Mouse (Mus musculus) hindbrain, embryonic 11.5 days (tissue): ENCODE results near the gene Pde7b. TPM values are rescaled to one million over a fixed set of nuclear protein-coding genes. Genes with fewer than 3 reads are reported as not detected.
"Not testable (repeated sequence)": the region's sequence is repeated elsewhere in the genome, so short reads cannot be mapped to it uniquely, and the experiment has no call there.

Source experiments
- ATAC-seq: fragments of 200-750 bp; cut with Nextera tagmentation; 2 replicates; pipeline ENCODE4 v1.8.0; 2017; ENCODE audit warnings: mild to moderate bottlenecking, moderate TSS enrichment, moderate library complexity; ENCODE audit not compliant: low FRiP score
- DNase-seq: peaks from one replicate; pipeline ENCODE4 v3.0.0-alpha.2; 2015; ENCODE audit warnings: low spot score
- H3K27ac ChIP-seq: fragments of 300-500 bp; sonication (generic); 2 replicates; pipeline ENCODE4 v1.5.1; 2014; ENCODE audit warnings: mild to moderate bottlenecking, low read depth, low read length
- H3K27me3 ChIP-seq: fragments of 300-500 bp; sonication (generic); 2 replicates; pipeline ENCODE4 v1.6.1; 2014; ENCODE audit warnings: mild to moderate bottlenecking, low read length, moderate library complexity, mixed read lengths; ENCODE audit not compliant: control insufficient read depth, insufficient read depth
- H3K36me3 ChIP-seq: fragments of 300-500 bp; sonication (generic); 2 replicates; pipeline ENCODE4 v1.6.1; 2014; ENCODE audit warnings: mild to moderate bottlenecking, low read length, moderate library complexity, mixed read lengths; ENCODE audit not compliant: control insufficient read depth, insufficient read depth
- H3K4me1 ChIP-seq: fragments of 300-500 bp; sonication (generic); replicated peaks from 2 replicates; pipeline ENCODE4 v1.6.1; 2014; ENCODE audit warnings: low read length, mixed read lengths; ENCODE audit not compliant: control insufficient read depth, insufficient read depth
- H3K4me2 ChIP-seq: fragments of 300-500 bp; sonication (generic); replicated peaks from 2 replicates; pipeline ENCODE4 v1.6.1; 2014; ENCODE audit warnings: mild to moderate bottlenecking, low read depth, low read length
- H3K4me3 ChIP-seq: fragments of 300-500 bp; sonication (generic); 2 replicates; pipeline ENCODE4 v1.5.1; 2014; ENCODE audit warnings: low read depth, low read length
- H3K9ac ChIP-seq: fragments of 300-500 bp; sonication (generic); 2 replicates; pipeline ENCODE4 v1.6.1; 2014; ENCODE audit warnings: low read depth, low read length
- H3K9me3 ChIP-seq: fragments of 300-500 bp; sonication (generic); 2 replicates; pipeline ENCODE4 v1.6.1; 2016; ENCODE audit warnings: low read length; ENCODE audit not compliant: control insufficient read depth
- WGBS: fragments of 180-500 bp; shearing (Covaris S2); extraction: QIAGEN DNeasy Blood & Tissue Kit; methylation state at CpG from one replicate; pipeline ENCODE4 v1.1.7; 2014; 5-methylcytosine and 5-hydroxymethylcytosine counted together
- polyA plus RNA-seq: library from polyadenylated mRNA; unstranded; fragments of >200 nt; fragmentation: Nextera tagmentation; extraction: Ambion mirVana; gene quantifications from 2 replicates; pipeline ENCODE4 v1.2.1, GENCODE M21; 2014

Gene Pde7b
- polyA plus RNA-seq, 1 experiment from 2014 or later: 3.4 TPM

DNA sequence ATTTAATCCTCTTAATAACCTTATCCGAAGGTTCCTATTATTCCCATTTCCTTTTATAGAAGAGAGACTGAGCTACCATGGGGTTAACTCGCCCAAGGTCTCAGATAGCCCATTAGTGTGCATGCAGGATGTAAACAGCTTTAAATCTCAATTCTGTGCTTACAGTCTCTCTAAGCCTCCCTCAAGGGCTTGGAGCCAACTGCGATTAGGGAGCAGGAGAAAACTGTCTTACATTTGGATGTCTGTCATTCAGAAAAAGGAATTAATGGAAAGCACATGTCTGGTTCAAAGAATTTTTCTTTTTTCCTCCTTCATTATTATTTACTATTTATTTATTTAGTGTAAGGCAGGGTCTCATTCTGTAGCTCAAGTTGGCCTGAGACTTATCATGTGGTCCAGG is 181.8 kb downstream of the Pde7b start:
- H3K27ac ChIP-seq: no peak overlapping the region
- H3K27me3 ChIP-seq: no peaks in the 10 kb centered on the region
- DNase-seq (no peak), ATAC-seq (no peak)
- no peak overlapping the region for H3K4me3 ChIP-seq
- H3K4me2 ChIP-seq: no peak overlapping the region
- WGBS: 76% methylated on average over 3 of the region's 3 CpGs
- no peaks in the 10 kb centered on the region for H3K4me1 ChIP-seq
- H3K9ac ChIP-seq: no peak overlapping the region
- H3K9me3 ChIP-seq: no peaks in the 10 kb centered on the region
- H3K36me3 ChIP-seq: no peaks in the 10 kb centered on the region

DNA sequence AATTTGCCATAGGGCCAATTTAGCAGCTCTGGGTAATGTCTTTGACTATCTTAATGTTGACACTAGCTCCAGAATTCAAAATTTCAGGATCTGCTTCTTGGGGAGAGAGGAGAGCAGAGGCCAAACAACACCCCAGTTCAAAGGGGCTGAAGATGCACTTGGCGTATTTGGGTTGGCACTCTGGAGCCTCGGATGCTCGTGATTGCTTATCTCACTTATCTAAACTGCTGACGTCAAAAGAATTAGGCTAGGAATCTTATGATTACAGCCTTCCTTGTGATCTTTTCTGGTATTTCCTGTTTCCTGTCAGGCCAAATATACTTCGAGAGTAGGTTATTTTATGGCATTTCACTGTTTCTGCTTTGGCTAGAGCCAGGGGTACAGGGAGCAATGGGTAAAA is 191.1 kb downstream of the Pde7b start:
- Histone ChIP-seq H3K27me3 (no peaks in the 10 kb centered on the region), H3K27ac (no peak overlapping the region), H3K9ac (no peak overlapping the region), H3K4me2 (no peak overlapping the region), H3K9me3 (no peaks in the 10 kb centered on the region), H3K36me3 (no peaks in the 10 kb centered on the region), H3K4me3 (no peak overlapping the region), H3K4me1 (no peaks in the 10 kb centered on the region)
- no peak for DNase-seq
- 74% methylated on average over 5 of the region's 5 CpGs for WGBS
- ATAC-seq: no peak

GRCm38 (mm10) chr10:20531921-20532320 is 193.0 kb downstream of the Pde7b start:
- WGBS: 88% methylated on average over 5 of the region's 5 CpGs
- H3K9ac ChIP-seq: no peak overlapping the region
- H3K4me1 ChIP-seq: no peaks in the 10 kb centered on the region
- no peak for DNase-seq
- H3K4me2 ChIP-seq: no peak overlapping the region
- no peaks in the 10 kb centered on the region for H3K27me3 ChIP-seq
- no peak overlapping the region for H3K4me3 ChIP-seq
- H3K36me3 ChIP-seq: no peaks in the 10 kb centered on the region
- no peak for ATAC-seq
- no peaks in the 10 kb centered on the region for H3K9me3 ChIP-seq
- no peak overlapping the region for H3K27ac ChIP-seq

- Histone ChIP-seq H3K36me3 (no peaks in the 10 kb centered on the region), H3K4me2 (no peak overlapping the region), H3K9me3 (no peaks in the 10 kb centered on the region), H3K4me3 (no peak overlapping the region), H3K27ac (no peak overlapping the region), H3K4me1 (no peaks in the 10 kb centered on the region), H3K27me3 (no peaks in the 10 kb centered on the region), H3K9ac (no peak overlapping the region)
- 67% methylated on average over 20 of the region's 20 CpGs for WGBS
- ATAC-seq (no peak), DNase-seq (no peak)
These were observed 196.1 kb downstream of the Pde7b start for GRCm38 (mm10) chr10:20528544-20529411.

DNA sequence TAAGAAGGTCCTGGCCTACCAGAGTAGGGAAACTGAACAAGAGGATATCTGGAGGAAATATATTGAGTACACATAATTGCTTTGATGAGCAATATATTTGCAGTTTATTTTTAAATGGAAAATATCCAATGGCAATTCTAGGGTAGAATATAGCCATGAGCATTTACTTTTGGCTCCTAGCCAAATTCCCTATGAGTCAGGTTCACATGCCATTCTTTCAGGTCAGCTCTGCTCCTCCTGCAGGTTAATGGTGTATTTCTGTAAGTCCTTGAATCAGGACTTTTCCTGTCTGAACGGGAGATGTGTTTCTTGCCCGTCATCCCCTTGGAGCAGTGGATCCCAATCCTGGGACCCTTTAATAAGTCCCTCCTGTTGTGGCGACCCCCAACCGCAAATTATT is 197.1 kb downstream of the Pde7b start:
- H3K27ac ChIP-seq: no peak overlapping the region
- no peak overlapping the region for H3K4me3 ChIP-seq
- H3K36me3 ChIP-seq: no peaks in the 10 kb centered on the region
- DNase-seq: no peak
- no peak overlapping the region for H3K9ac ChIP-seq
- H3K4me2 ChIP-seq: no peak overlapping the region
- no peaks in the 10 kb centered on the region for H3K27me3 ChIP-seq
- WGBS: 91% methylated on average over 4 of the region's 4 CpGs
- no peak for ATAC-seq
- H3K9me3 ChIP-seq: no peaks in the 10 kb centered on the region
- no peaks in the 10 kb centered on the region for H3K4me1 ChIP-seq

DNA sequence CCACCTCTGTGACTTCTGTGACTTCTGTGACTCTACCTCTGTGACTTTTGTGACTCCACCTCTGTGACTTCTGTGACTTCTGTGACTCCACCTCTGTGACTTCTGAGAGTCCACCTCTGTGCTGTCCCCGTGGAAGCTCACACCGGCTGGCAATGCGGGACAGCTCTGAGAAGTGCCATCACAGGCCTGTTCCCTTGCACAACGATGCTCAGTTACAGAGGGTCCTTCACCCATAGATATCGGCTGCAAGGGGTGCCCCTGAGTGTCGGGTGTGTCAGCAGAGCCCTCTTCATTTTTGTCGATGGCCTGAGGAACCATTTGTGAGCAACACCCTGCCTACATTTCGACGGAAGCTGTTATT is 206.4 kb downstream of the Pde7b start:
- 88% methylated on average over 9 of the region's 9 CpGs for WGBS

DNA sequence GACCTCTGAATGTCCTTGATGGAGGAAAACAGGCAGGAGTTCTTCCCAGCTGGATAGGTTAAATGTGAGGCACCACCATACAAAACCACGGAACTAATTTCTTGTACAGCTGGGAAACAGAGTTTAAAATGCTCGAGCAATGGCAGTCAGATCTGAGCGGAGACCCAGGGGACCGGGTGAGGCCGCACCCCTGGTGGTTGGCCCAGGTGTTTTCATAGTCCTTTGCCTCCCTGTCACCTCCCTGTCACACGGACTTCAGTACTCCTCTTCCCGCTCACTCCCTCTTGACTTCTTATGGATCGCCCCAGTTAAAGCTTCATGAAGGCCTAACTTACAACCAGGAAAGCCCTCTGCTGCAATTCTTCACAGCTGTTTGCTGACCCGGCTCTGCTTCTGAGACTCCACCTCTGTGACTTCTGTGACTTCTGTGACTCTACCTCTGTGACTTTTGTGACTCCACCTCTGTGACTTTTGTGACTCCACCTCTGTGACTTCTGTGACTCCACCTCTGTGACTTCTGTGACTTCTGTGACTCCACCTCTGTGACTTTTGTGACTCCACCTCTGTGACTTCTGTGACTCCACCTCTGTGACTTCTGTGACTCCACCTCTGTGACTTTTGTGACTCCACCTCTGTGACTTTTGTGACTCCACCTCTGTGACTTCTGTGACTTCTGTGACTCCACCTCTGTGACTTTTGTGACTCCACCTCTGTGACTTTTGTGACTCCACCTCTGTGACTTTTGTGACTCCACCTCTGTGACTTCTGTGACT is 206.9 kb downstream of the Pde7b start:
- not testable (repeated sequence) for H3K27me3 ChIP-seq, ATAC-seq, H3K4me1 ChIP-seq, H3K36me3 ChIP-seq, H3K4me2 ChIP-seq, H3K9ac ChIP-seq, H3K27ac ChIP-seq, H3K4me3 ChIP-seq, DNase-seq, H3K9me3 ChIP-seq
- WGBS: 63% methylated on average over 9 of the region's 9 CpGs

More for the DNA sequence above, 206.4 kb downstream of the Pde7b start:
- H3K9ac ChIP-seq: no peak overlapping the region
- no peaks in the 10 kb centered on the region for H3K9me3 ChIP-seq
- H3K36me3 ChIP-seq: no peaks in the 10 kb centered on the region
- no peak overlapping the region for H3K27ac ChIP-seq
- no peak overlapping the region for H3K4me2 ChIP-seq
- H3K4me1 ChIP-seq: no peaks in the 10 kb centered on the region
- no peaks in the 10 kb centered on the region for H3K27me3 ChIP-seq
- DNase-seq (no peak), ATAC-seq (no peak)
- H3K4me3 ChIP-seq: no peak overlapping the region

- no peak overlapping the region for H3K9ac ChIP-seq
- H3K4me2 ChIP-seq: no peak overlapping the region
- 90% methylated on average over 4 of the region's 4 CpGs for WGBS
- DNase-seq (no peak), ATAC-seq (no peak)
- H3K4me1 ChIP-seq: no peaks in the 10 kb centered on the region
- H3K27me3 ChIP-seq: no peaks in the 10 kb centered on the region
- no peak overlapping the region for H3K4me3 ChIP-seq
- no peak overlapping the region for H3K27ac ChIP-seq
- H3K36me3 ChIP-seq: no peaks in the 10 kb centered on the region
- no peaks in the 10 kb centered on the region for H3K9me3 ChIP-seq
These were observed 211.0 kb downstream of the Pde7b start for GRCm38 (mm10) chr10:20513891-20514290.

DNA sequence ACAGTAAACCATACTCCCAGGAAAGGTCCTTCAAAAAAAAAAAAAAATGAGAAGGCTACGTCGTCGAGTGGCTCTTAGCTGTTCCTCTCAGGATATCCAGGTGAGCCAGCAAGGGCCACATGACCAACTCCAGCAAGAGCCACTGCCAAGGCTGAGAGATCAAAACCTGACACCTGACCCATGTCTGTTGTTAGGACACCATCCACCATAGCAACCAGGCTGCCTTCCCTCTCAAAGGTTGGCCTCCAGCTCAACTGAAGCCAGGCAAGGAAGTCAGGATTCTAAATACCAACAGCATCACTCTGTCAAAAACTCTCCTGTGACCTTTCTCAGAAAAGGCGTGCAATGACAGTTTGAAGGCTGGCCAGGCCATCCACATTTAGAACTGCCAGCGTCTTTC is 211.4 kb downstream of the Pde7b start:
- no peaks in the 10 kb centered on the region for H3K27me3 ChIP-seq
- H3K4me2 ChIP-seq: no peak overlapping the region
- no peak for ATAC-seq
- no peaks in the 10 kb centered on the region for H3K4me1 ChIP-seq
- H3K36me3 ChIP-seq: no peaks in the 10 kb centered on the region
- no peak overlapping the region for H3K27ac ChIP-seq
- H3K9me3 ChIP-seq: no peaks in the 10 kb centered on the region
- H3K4me3 ChIP-seq: no peak overlapping the region
- H3K9ac ChIP-seq: no peak overlapping the region
- 85% methylated on average over 5 of the region's 5 CpGs for WGBS
- no peak for DNase-seq
